Mouse (Mus musculus) kidney, adult 2 months (tissue): Measurements from ENCODE around the gene Dpy19l3. TPM values are rescaled to one million over a fixed set of nuclear protein-coding genes. Genes with fewer than 3 reads are reported as not detected.

Source experiments
- DNase-seq: peaks from one replicate; pipeline ENCODE4 v3.0.0; 2021
- H3K27ac ChIP-seq: fragments of 200-500 bp; 2 replicates; pipeline ENCODE4 v1.5.1; 2012; ENCODE audit warnings: low read depth, low read length, control low read depth, inconsistent platforms; ENCODE audit not compliant: insufficient read depth
- H3K27me3 ChIP-seq: fragments of 200-500 bp; replicated peaks from 2 replicates; pipeline ENCODE4 v1.6.1; 2012; ENCODE audit warnings: mild to moderate bottlenecking, moderate library complexity, low read length, inconsistent platforms; ENCODE audit not compliant: control insufficient read depth, insufficient read depth
- H3K36me3 ChIP-seq: fragments of 200-500 bp; 2 replicates; pipeline ENCODE4 v1.6.1; 2012; ENCODE audit warnings: mild to moderate bottlenecking, moderate library complexity, low read length, inconsistent platforms; ENCODE audit not compliant: control insufficient read depth, insufficient read depth
- H3K4me1 ChIP-seq: fragments of 200-500 bp; 2 replicates; pipeline ENCODE4 v1.6.1; 2011; ENCODE audit warnings: low read length; ENCODE audit not compliant: control insufficient read depth, insufficient read depth
- H3K4me3 ChIP-seq: fragments of 200-500 bp; 2 replicates; pipeline ENCODE4 v1.5.1; 2011; ENCODE audit warnings: mild to moderate bottlenecking, low read depth, low read length, control low read depth; ENCODE audit not compliant: insufficient read depth
- CTCF ChIP-seq: fragments of 200-500 bp; conservative IDR thresholded peaks from 2 replicates; pipeline ENCODE4 v1.5.1; 2011; ENCODE audit warnings: low read depth, mild to moderate bottlenecking, control low read depth, low read length, moderate library complexity, mixed read lengths; ENCODE audit not compliant: insufficient read depth, insufficient read length
- POLR2A ChIP-seq: fragments of 200-500 bp; IDR thresholded peaks from one replicate; pipeline ENCODE4 v1.6.1; 2011; ENCODE audit warnings: low read depth, low read length, control low read depth
- WGBS: fragments of 180-500 bp; shearing (Covaris S2); methylation state at CpG from one replicate; pipeline ENCODE4 v1.1.7; 2018; 5-methylcytosine and 5-hydroxymethylcytosine counted together
- polyA plus RNA-seq: library from polyadenylated mRNA; depleted of rRNA; stranded (reverse); fragments of >200 nt; gene quantifications from 2 replicates; pipeline ENCODE4 v1.2.3, GENCODE M21; 2012

Gene Dpy19l3
- polyA plus RNA-seq, 1 experiment, result 5.8 TPM

DNA sequence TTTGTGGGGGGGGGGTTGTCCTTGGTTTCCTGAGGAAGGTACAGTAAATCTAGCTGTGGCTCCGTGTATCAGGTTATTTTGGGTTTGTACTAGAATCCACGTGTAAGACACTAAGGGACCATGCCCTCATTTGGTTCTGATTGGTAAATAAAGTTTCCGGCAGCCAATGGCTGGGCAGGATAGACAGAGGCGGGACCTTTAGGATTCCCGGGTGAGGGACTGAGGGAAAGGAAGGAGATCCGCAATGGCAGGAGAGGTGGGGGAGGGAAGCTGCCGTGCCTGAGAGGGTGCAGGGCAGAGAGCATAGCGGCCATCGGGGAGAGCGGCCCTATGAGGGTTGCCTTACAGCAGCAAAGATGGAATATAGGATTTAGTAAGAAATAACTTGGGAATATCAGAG, 67.0 kb downstream of the Dpy19l3 start:
- H3K36me3 ChIP-seq, result no peaks in the 10 kb centered on the region
- no peak overlapping the region for H3K4me3 ChIP-seq
- peak; percentile 58 for DNase-seq
- no peak for TF ChIP-seq POLR2A
- no peak for TF ChIP-seq CTCF
- no peaks in the 10 kb centered on the region for H3K27me3 ChIP-seq
- WGBS, result 28% methylated on average over 10 of the region's 10 CpGs
- H3K27ac ChIP-seq, result no peak overlapping the region
- H3K4me1 ChIP-seq, result no peaks in the 10 kb centered on the region

DNA sequence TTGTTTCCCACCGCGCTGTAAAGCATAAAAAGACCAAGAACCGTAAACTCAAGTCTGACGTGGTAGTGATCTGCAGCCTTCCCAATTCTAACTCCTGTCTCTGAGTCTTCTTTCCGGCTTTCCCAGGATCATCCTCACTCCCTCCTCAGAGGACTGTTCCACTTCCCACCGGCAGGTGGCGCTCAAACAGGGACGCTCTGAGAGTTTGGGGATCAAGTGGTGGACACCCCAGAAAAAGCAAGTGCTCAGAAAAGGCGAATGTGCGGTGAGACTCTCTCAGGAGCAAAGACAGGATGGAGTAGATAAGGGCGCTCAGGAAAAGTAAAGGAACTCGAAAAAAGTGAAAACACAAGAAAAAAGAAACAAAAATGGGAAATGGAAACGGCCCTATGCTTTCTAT, 67.5 kb downstream of the Dpy19l3 start:
- H3K4me1 ChIP-seq, result no peaks in the 10 kb centered on the region
- no peaks in the 10 kb centered on the region for H3K27me3 ChIP-seq
- TF ChIP-seq POLR2A (no peak), CTCF (peak; percentile 87)
- H3K36me3 ChIP-seq, result no peaks in the 10 kb centered on the region
- peak; percentile 57 for DNase-seq
- H3K4me3 ChIP-seq, result no peak overlapping the region
- WGBS, result 17% methylated on average over 13 of the region's 13 CpGs
- no peak overlapping the region for H3K27ac ChIP-seq

DNA sequence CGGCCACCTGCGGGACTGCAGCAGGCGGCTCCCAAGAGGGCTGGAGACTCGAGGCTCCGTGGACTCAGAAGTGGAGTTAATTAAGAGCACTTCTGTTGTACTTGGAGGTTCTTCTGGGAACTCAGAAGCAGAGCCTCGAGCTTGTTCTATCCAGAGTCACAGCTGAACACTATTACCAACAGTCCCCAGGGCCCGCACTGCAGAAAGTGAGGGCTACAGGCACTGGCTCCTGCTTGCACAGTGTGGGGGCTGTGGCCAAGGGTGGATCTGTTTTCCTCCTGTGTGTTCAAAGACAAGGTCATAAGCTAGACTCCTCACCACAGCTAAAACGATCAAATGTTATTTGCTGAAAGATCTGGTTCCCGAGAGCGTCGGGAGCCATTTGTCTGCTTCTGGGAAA, 68.0 kb downstream of the Dpy19l3 start:
- Histone ChIP-seq H3K4me3 (no peak overlapping the region), H3K27me3 (no peaks in the 10 kb centered on the region), H3K4me1 (no peaks in the 10 kb centered on the region), H3K36me3 (no peaks in the 10 kb centered on the region), H3K27ac (no peak overlapping the region)
- WGBS, result 42% methylated on average over 11 of the region's 11 CpGs
- TF ChIP-seq CTCF (no peak), POLR2A (no peak)
- no peak for DNase-seq

DNA sequence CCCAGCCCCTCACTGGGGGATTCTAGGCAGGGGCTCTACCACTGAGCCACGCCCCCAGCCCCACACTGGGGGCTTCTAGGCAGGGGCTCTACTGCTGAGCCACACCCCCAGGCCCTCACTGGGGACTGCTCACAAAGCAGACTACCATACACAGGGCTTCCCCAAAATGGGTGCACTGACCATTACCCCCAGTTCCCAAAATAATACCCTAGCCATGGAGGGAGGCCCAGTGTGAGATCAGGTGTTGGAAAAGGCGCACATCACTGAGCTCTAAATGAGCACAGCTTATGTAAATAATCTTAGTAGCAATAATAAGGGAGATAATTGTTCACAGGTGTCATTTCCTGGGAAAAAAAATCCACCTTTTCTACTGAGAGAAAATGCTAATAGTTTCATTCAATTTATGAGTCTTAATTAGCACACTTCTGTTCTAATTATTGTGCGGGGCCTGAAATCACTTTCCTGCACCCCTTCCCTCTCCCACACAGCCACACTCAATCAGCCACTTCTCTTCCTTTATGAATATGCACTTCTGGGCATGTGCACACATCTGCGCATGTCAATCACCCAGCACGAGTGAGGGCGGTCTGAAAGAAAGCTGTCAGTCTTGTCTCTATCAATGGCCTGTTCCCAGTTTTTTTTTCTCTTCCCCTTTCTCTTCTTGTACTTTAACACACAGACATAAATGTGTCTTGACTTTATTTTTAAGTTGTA, 70.7 kb downstream of the Dpy19l3 start:
- no peak for TF ChIP-seq CTCF
- TF ChIP-seq POLR2A, result no peak
- Histone ChIP-seq H3K36me3 (no peaks in the 10 kb centered on the region), H3K27me3 (no peaks in the 10 kb centered on the region), H3K4me1 (no peaks in the 10 kb centered on the region), H3K27ac (no peak overlapping the region), H3K4me3 (no peak overlapping the region)
- 82% methylated on average over 6 of the region's 6 CpGs for WGBS
- no peak for DNase-seq

DNA sequence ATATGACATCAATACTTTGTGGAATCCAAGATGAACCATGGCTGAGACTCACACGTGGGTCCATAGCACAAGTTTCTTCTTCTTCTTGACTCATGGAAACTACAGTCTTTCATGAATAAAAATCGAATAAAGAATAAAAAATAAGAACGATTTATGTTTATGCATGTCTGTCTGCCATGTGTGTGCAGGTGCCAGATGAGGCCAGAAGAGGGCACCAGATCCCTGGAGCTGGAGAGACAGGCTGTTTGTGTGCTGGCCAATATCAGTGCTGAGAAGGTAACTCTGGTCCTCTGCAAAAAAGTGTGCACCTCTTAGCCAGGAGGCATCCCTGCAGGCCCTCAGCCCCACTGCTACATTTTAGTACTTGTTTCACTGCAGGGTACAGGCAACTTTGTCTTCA, 72.7 kb downstream of the Dpy19l3 start:
- Histone ChIP-seq H3K4me3 (no peak overlapping the region), H3K27ac (no peak overlapping the region), H3K27me3 (no peaks in the 10 kb centered on the region), H3K36me3 (no peaks in the 10 kb centered on the region), H3K4me1 (no peaks in the 10 kb centered on the region)
- no peak for DNase-seq
- TF ChIP-seq POLR2A, result no peak
- TF ChIP-seq CTCF, result peak; percentile 42
- WGBS, result 76% methylated on average over 3 of the region's 3 CpGs

DNA sequence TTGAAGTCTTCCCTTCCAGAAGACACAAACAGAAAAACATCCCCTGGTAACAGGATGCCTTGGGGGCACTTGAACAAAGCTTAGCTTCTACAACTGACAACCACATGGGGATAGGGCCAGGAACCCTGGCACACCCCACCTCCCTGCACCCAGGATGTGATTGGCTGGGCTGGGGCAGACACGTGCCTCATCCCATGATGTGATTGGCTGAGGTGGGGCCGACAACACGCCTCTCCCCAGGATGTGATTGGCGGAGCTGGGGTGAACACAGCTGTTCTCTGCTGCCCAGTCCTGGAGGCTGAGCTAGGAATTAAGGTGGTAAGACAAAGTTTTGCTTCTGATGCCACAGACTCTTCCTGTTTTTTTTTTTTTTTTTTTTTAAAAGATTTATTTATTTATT, 75.3 kb downstream of the Dpy19l3 start:
- Histone ChIP-seq H3K27ac (no peak overlapping the region), H3K4me3 (no peak overlapping the region), H3K36me3 (no peaks in the 10 kb centered on the region), H3K4me1 (no peaks in the 10 kb centered on the region), H3K27me3 (no peaks in the 10 kb centered on the region)
- no peak for DNase-seq
- TF ChIP-seq POLR2A, result no peak
- TF ChIP-seq CTCF, result no peak
- WGBS, result 80% methylated on average over 4 of the region's 4 CpGs

DNA sequence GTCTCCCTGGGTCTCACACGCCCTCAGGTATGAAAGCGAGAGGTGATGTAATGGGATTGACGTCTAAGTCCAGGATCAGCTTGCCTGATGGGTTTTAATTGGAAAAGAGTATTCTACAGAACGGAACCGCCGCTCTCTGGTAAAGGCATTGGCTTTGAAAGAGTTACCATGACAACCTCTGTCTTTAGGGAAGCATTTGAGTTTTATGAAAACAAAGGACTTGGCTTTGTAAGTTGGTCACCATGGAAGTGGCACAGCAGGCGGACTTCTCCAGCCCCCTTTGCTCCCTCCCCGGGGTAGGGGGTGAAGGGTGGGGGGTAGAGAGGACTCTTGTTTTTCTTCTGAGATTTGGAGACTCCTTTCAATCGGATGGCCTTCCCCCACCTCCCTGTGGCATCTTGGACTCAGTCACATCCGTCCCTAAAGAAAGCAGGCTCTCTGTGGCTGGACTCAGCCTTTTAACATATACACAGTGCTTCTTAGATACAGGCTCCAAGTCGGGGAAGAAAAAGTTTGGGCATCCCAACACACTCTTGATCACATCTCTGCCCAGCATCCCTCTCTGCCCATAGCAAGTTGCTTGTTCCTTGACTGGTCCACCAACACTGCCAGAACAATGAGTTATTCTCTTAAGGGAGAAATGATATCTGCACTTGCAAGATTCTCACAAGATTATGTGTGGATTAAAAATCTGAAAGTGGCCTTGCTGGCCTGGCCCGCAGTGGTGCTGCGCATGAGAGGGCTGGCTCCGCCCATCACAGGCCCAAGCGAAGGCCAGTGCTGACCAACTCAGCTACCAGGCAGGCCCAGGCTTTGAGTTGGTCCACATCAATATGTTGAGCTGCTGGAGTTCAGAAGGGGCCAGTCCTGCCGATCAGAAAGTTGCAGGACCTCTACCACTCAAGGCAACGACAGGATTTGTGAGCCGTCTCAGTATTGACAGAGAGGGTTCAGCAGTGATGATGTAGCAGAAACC, 85.9 kb downstream of the Dpy19l3 start:
- Histone ChIP-seq H3K36me3 (no peaks in the 10 kb centered on the region), H3K4me1 (no peaks in the 10 kb centered on the region), H3K4me3 (no peak overlapping the region), H3K27me3 (no peaks in the 10 kb centered on the region), H3K27ac (no peak overlapping the region)
- no peak for DNase-seq
- 59% methylated on average over 18 of the region's 18 CpGs for WGBS
- TF ChIP-seq POLR2A, result no peak
- no peak for TF ChIP-seq CTCF
